Mouse (Mus musculus) olfactory bulb, adult 2 months (tissue): ENCODE results near the gene Nmur1.

Experiments used
- CTCF ChIP-seq: fragments of 200-500 bp; IDR thresholded peaks from 2 replicates; pipeline ENCODE4 v1.5.1; 2012; ENCODE audit warnings: low read depth, mild to moderate bottlenecking, low read length, moderate library complexity; ENCODE audit not compliant: insufficient read depth
- POLR2A ChIP-seq: fragments of 200-500 bp; IDR thresholded peaks from 2 replicates; pipeline ENCODE4 v1.6.1; 2012; ENCODE audit warnings: mild to moderate bottlenecking, low read depth, low read length, moderate library complexity; ENCODE audit not compliant: insufficient read depth

DNA sequence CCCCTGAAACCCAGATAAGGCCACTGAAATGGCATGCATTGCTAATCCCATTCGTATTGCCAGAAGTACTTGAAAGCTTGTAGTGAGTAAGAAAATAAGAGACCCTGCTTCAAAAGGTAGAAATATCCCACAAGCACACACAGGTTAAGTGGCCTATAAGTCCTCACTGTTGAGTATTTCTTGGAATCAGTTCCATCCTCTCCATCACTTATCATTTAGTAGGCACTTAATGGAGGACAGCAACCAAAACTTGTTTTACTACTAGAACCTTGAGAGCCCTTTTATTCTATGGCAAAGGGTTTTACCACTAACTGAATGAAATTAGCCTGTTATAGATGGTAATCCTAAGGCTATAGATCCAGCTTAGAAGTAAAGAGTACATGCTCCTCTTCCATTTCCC is 77.9 kb downstream of the Nmur1 start:
- TF ChIP-seq CTCF (no peak), POLR2A (no peak)
